Mouse (Mus musculus): Measurements from ENCODE around the gene Nup88. TPM values are rescaled to one million over a fixed set of nuclear protein-coding genes. Genes with fewer than 3 reads are reported as not detected.
"Not testable (repeated sequence)": the region's sequence is repeated elsewhere in the genome, so short reads cannot be mapped to it uniquely, and the experiment has no call there.

The Nup88 gene
- polyA plus RNA-seq, 1 experiment from 2014 or later, result 155 TPM

DNA sequence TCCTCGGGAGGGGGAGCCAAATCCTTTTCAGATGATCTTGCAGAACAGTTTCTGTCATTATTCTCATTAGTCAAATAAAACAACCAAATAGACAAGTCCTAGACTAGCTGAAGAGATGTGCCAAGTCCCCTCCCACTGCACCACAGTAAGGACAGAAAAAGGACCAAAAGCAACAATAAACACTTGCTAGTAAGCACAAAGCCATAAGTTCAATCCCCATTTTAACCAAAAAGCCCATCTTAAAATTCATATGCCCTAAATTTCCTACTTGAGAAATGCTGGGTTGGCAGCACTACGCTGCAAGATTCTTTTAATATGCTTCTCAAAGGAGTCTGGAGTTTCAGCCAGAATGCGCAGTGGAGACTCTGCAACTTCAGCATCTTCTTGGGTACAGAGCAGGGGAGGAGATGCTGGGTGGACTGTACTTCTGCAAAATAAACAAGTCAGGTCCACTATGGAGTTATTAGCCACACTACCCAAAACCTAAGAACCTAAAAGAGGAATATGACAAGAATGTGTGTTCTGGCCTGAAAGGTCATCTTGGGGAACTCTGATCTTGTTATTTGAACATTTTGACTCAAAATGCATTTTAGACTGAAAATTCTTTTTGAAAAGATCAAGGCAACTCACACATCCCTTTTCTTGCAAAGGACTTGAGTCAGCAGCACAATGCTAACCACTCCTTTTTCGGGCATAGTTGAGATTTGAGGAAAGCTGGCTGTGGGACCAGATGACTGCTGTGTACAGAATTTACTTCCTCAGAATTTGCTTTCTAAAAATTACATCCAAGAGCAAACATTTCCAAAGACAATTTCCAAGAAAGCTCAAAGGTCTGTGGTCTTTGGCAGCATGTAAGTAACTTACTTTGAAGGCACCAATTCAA lies 24.6 kb downstream of the Nup88 start:
- H3K4me3 ChIP-seq, result no peak overlapping the region
- DNase-seq (ENCODE audit: extremely low spot score, low spot score), result no peak
- WGBS, result 93% methylated on average over 4 of the region's 4 CpGs
- no peaks in the 10 kb centered on the region for H3K9me3 ChIP-seq
- no peak overlapping the region for H3K27ac ChIP-seq
- H3K36me3 ChIP-seq (replicated peaks), result peaks cover 100% of the 10 kb centered on the region
- no peaks in the 10 kb centered on the region for H3K4me1 ChIP-seq
- no peaks in the 10 kb centered on the region for H3K27me3 ChIP-seq (ENCODE audit: poor library complexity, severe bottlenecking)

DNA sequence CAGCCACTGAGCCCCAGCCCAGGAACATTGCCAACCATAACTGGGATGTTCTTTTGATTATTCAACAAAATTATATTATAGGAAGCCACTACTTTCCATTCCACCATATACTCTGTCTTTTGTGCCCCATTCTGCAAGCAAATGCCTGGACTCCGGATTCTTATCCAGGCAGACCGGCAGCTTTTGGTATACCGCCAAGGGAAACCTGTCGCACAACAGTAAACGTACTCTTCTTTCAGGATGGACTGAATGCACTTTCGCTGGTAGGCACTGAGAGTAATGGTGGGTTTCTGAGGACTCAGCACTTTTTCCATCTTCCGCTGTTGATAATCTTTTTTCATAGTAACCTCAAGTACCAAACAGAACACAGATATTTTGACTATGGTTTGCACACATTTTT lies 26.1 kb downstream of the Nup88 start:
- Histone ChIP-seq H3K27ac (no peak overlapping the region), H3K4me3 (no peak overlapping the region), H3K9me3 (no peaks in the 10 kb centered on the region), H3K36me3 (replicated peaks) (peaks cover 99% of the 10 kb centered on the region), H3K27me3 (ENCODE audit: poor library complexity, severe bottlenecking) (no peaks in the 10 kb centered on the region), H3K4me1 (no peaks in the 10 kb centered on the region)
- 93% methylated on average over 7 of the region's 7 CpGs for WGBS
- no peak for DNase-seq (ENCODE audit: extremely low spot score, low spot score)

DNA sequence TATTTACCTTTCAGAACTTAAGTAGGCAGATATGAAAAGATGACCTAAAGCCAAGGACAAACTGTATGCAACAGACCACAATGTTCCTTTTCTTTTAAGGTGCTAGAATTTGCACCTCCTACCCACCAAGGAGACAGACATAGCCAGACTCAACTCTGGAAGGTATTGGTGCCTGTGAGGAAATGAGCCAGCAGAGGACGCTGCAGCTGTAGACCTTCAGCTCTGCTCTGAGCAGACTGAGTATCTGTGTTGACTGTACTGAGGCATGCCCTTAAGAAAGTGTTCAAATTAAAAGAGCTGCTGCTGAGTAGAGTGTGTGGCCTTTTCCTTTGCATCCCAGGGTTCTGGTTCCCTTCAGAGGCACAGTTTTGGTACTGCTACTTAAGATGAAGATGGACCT lies 27.2 kb downstream of the Nup88 start:
- Histone ChIP-seq H3K27ac (no peak overlapping the region), H3K9me3 (no peaks in the 10 kb centered on the region), H3K27me3 (ENCODE audit: poor library complexity, severe bottlenecking) (no peaks in the 10 kb centered on the region), H3K36me3 (replicated peaks) (peaks cover 98% of the 10 kb centered on the region), H3K4me3 (no peak overlapping the region), H3K4me1 (no peaks in the 10 kb centered on the region)
- no peak for DNase-seq (ENCODE audit: extremely low spot score, low spot score)
- 94% methylated on average over 1 of the region's 1 CpGs for WGBS

DNA sequence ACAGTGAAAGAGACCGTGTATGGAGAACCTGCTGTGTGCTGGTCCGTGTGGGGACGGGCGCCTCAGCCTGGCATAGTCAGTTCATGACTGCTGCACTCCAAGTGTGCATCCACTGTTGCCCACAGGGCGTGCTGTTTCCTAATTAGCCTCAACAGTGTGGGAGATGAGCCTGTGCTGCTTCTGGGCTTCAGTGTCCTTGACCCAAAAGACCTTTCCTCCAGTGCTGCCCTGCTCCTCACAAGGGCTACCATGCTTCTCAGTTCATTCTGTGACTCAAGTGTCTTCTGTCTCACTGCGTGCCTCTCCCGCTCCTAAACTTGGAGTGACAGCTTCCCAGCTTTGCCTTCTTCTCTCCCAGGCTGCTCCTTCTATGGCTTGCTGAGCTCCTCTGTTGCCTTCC lies 34.5 kb downstream of the Nup88 start:
- H3K4me1 ChIP-seq, result no peaks in the 10 kb centered on the region
- 90% methylated on average over 7 of the region's 7 CpGs for WGBS
- H3K9me3 ChIP-seq, result no peaks in the 10 kb centered on the region
- DNase-seq (ENCODE audit: extremely low spot score, low spot score), result no peak
- H3K27ac ChIP-seq, result no peak overlapping the region
- no peak overlapping the region for H3K4me3 ChIP-seq
- H3K27me3 ChIP-seq (ENCODE audit: poor library complexity, severe bottlenecking), result no peaks in the 10 kb centered on the region
- H3K36me3 ChIP-seq (replicated peaks), result peaks cover 92% of the 10 kb centered on the region

DNA sequence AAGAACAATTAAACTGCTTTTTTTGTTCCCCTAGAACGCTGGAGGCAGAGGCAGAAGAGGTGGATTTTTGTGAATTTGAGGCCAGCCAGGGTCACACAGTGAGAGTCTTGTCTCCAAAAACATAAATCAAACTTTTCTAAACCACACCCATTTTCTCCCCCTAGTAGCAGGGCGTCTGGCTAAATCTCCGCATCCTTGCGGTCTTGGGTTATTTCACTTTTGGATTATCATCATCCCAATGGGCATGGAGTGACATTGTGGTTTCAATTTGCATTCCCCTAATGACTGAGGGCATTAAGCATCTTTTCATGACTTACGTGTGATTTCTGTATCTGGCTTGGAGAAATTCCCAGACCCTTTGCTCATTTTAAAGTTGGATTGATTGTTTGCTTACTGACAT lies 38.3 kb downstream of the Nup88 start:
- peaks cover 84% of the 10 kb centered on the region for H3K36me3 ChIP-seq (replicated peaks)
- no peak overlapping the region for H3K27ac ChIP-seq
- no peaks in the 10 kb centered on the region for H3K9me3 ChIP-seq
- DNase-seq (ENCODE audit: extremely low spot score, low spot score), result no peak
- 93% methylated on average over 5 of the region's 5 CpGs for WGBS
- no peaks in the 10 kb centered on the region for H3K27me3 ChIP-seq (ENCODE audit: poor library complexity, severe bottlenecking)
- H3K4me1 ChIP-seq, result no peaks in the 10 kb centered on the region
- no peak overlapping the region for H3K4me3 ChIP-seq

DNA sequence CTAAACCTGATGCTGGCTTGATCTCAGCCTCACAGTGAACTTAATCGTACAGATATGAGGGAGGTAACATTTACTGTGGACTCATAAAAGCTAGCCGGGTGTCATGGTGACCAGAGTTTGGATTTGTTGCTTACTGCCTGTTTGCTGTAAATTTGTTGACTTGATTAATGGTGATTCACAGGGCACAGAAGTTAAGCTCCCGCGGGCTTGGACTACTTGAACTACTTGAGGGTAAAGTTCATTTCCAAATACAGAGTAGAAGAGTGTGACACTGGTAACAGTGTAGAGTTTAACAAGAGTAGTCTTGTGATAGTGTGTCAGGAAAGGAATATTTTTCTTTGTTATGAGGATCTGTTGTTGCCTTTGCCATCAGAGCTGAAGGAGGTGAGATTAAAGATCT lies 50.2 kb downstream of the Nup88 start:
- Histone ChIP-seq H3K9me3 (no peaks in the 10 kb centered on the region), H3K27ac (no peak overlapping the region), H3K4me1 (no peaks in the 10 kb centered on the region), H3K4me3 (no peak overlapping the region), H3K27me3 (ENCODE audit: poor library complexity, severe bottlenecking) (no peaks in the 10 kb centered on the region), H3K36me3 (replicated peaks) (peaks cover 83% of the 10 kb centered on the region)
- DNase-seq (ENCODE audit: extremely low spot score, low spot score), result no peak
- 95% methylated on average over 4 of the region's 4 CpGs for WGBS

DNA sequence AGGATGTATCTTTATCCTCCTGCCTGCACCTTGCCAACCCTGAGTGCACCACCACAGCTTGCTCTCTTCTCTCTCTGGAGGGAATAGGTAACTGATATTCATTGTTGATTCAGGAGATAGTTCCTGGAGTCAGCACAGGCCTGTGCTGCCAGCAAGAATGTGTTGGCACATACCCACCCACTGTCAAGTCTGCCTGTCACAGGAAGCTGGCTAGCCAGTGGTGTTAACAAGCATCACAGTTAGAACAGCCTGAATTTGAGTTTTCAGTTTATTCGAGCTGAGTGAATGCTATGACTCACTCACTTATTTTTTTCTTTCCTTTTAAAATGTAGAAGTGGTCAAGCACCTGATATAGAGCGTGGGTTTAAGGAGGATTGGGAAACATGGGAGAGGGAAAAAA lies 51.9 kb downstream of the Nup88 start:
- DNase-seq (ENCODE audit: extremely low spot score, low spot score), result no peak
- Histone ChIP-seq H3K27me3 (ENCODE audit: poor library complexity, severe bottlenecking) (no peaks in the 10 kb centered on the region), H3K4me1 (no peaks in the 10 kb centered on the region), H3K4me3 (no peak overlapping the region), H3K27ac (no peak overlapping the region), H3K36me3 (replicated peaks) (peaks cover 74% of the 10 kb centered on the region), H3K9me3 (no peaks in the 10 kb centered on the region)
- 92% methylated on average over 2 of the region's 2 CpGs for WGBS

DNA sequence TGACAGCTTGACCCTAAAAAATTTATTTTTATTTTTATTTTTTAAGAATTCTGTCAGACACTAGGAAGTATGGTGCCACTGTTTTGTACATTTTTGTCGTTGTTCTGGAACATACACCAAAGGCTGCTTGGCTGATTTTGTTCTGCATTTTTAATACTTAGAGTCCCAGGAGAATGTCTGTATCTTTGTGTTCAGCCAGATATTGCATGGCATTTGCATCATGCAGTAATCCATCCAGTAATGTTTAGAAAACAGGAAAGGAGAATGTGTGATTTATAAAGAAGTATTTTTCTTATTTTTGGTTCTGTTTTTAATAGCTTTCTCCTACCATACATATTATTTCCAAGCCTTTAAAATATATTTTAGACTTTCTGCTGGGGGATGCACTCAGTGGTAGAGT lies 57.9 kb downstream of the Nup88 start:
- Histone ChIP-seq H3K27me3 (ENCODE audit: poor library complexity, severe bottlenecking) (no peaks in the 10 kb centered on the region), H3K4me3 (no peak overlapping the region), H3K36me3 (replicated peaks) (peaks cover 71% of the 10 kb centered on the region), H3K9me3 (no peaks in the 10 kb centered on the region), H3K4me1 (no peaks in the 10 kb centered on the region), H3K27ac (no peak overlapping the region)
- 87% methylated on average over 1 of the region's 1 CpGs for WGBS
- no peak for DNase-seq (ENCODE audit: extremely low spot score, low spot score)

DNA sequence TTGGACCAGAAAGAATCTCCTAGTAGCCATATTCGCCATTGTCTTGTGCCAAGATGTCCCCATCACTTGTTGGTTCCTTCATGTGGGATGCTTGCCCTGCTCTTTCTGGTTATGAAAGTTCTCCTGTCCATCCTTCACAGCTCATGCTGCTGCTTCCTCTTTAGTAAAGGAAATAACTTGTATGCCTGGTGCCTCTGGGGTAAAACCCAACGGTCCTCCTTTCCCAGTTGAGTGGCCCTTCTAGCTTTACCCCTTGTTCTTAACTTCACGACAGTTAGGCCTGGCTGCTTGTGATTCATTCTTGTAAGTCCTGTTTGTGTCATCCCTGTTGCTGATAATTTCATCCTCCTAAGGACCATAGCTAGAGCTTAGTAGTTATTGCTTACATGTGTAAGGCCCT lies 58.5 kb downstream of the Nup88 start:
- no peaks in the 10 kb centered on the region for H3K9me3 ChIP-seq
- no peak for DNase-seq (ENCODE audit: extremely low spot score, low spot score)
- H3K27ac ChIP-seq, result no peak overlapping the region
- H3K36me3 ChIP-seq (replicated peaks), result peaks cover 72% of the 10 kb centered on the region
- no peaks in the 10 kb centered on the region for H3K4me1 ChIP-seq
- WGBS, result 94% methylated on average over 3 of the region's 3 CpGs
- H3K4me3 ChIP-seq, result no peak overlapping the region
- no peaks in the 10 kb centered on the region for H3K27me3 ChIP-seq (ENCODE audit: poor library complexity, severe bottlenecking)

DNA sequence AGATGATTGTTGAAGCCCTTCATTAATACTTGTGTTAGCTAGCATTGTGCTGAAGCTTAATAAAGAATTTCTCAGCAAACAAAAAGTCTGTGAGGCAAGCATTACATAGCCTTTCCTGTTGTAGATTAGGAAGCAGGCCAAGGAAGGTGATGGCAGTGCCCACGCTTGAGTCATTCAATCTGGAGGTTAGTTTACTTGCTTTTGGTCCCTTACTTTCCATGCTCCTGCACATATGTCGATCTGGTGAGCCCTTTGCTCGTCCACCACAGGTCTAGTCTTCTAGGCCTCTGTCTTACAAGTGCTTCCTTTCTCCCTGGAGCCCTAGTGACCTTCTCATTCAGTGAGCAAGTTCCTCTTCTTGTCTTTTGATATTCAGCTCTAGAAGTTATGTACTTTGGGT lies 63.1 kb downstream of the Nup88 start:
- no peak for DNase-seq (ENCODE audit: extremely low spot score, low spot score)
- WGBS, result 89% methylated on average over 3 of the region's 3 CpGs
- H3K27me3 ChIP-seq (ENCODE audit: poor library complexity, severe bottlenecking), result no peaks in the 10 kb centered on the region
- no peaks in the 10 kb centered on the region for H3K4me1 ChIP-seq
- H3K27ac ChIP-seq, result no peak overlapping the region
- H3K36me3 ChIP-seq (replicated peaks), result peaks cover 76% of the 10 kb centered on the region
- H3K9me3 ChIP-seq, result no peaks in the 10 kb centered on the region
- H3K4me3 ChIP-seq, result no peak overlapping the region

DNA sequence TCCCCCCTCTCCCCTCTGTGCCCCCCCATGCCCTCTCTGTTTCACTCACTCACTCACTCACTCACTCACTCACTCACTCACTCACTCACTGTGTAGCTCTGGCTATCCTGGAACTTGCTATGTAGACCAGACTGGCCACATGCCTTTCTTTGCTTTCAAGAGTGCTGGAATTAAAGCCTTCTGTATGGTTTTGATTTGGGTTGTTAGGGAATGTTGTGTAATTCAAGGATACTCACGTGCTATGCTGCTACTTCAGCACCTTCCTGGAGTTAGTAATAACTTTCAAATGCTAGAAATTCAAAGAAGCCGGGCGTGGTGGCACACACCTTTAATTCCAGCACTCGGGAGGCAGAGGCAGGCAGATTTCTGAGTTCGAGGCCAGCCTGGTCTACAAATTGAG lies 71.6 kb downstream of the Nup88 start:
- not testable (repeated sequence) for H3K27me3 ChIP-seq (ENCODE audit: poor library complexity, severe bottlenecking); DNase-seq (ENCODE audit: extremely low spot score, low spot score); H3K4me3 ChIP-seq; H3K27ac ChIP-seq; H3K9me3 ChIP-seq; H3K4me1 ChIP-seq
- peaks cover 63% of the 10 kb centered on the region for H3K36me3 ChIP-seq (replicated peaks)
- 94% methylated on average over 5 of the region's 5 CpGs for WGBS

DNA sequence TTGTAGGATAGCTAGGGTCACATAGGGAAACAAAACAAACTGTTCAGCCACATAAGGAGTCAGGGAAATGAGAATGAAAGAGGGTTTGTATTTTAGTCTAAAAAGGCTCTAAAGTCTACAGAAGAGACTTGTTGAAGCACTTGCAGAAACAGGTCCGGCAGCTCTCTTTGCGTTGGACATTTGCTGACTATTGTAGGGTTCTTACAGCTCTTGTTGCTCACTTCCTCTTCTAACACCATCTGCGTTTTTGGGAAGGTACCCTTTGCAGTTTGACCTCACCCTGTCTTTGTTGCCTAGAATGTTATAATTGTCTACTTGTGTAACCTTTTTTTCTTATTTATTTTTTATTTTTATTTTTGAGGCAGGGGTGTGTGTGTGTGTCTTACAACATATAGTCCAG lies 72.1 kb downstream of the Nup88 start:
- Histone ChIP-seq H3K36me3 (replicated peaks) (peaks cover 62% of the 10 kb centered on the region), H3K4me1 (no peaks in the 10 kb centered on the region), H3K27me3 (ENCODE audit: poor library complexity, severe bottlenecking) (no peaks in the 10 kb centered on the region), H3K4me3 (no peak overlapping the region), H3K27ac (no peak overlapping the region), H3K9me3 (peaks cover 5% of the 10 kb centered on the region; the same call in 1 of the 2 replicates)
- DNase-seq (ENCODE audit: extremely low spot score, low spot score), result no peak
- WGBS, result 93% methylated on average over 3 of the region's 3 CpGs

All from forebrain, embryonic 10.5 days (tissue).